Mouse (Mus musculus): ENCODE results near the gene Pttg1ip. TPM values are rescaled to one million over a fixed set of nuclear protein-coding genes. Genes with fewer than 3 reads are reported as not detected.

The Pttg1ip gene
- polyA plus RNA-seq, 1 experiment from 2014 or later: 71.0 TPM

GRCm38 (mm10) chr10:77603021-77603420, 21.5 kb downstream of the Pttg1ip start:
- WGBS: 55% methylated on average over 4 of the region's 4 CpGs
- H3K27ac ChIP-seq (replicated peaks): no peak overlapping the region
- peaks cover 26% of the 10 kb centered on the region for H3K36me3 ChIP-seq (replicated peaks)
- DNase-seq (ENCODE audit: low spot score): no peak
- H3K27me3 ChIP-seq (replicated peaks; ENCODE audit: low read depth, poor library complexity, severe bottlenecking): no peaks in the 10 kb centered on the region
- H3K4me1 ChIP-seq: peaks cover 22% of the 10 kb centered on the region
- no peak overlapping the region for H3K4me3 ChIP-seq
- H3K9me3 ChIP-seq: no peaks in the 10 kb centered on the region; the same call in 1 of the 2 replicates

DNA sequence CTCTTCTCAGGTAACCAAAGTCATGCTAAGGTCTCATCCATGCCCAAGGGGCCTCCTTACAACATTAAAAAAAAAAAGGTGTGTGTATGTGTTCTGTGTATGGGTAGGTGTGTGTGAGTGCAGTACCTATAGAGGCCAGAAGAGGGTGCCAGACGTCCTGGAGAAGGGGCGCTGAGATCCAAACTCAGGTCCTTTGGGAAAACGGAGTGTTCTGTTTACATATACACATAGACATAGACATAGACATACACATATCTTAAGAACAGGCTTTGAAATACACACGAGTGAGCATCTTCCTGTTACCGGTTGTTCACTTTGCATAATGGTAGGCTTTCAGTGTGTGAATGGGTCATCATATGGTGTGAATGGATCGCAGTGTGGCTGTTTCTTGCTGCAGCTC, 22.6 kb downstream of the Pttg1ip start:
- WGBS: 89% methylated on average over 6 of the region's 6 CpGs
- peaks cover 24% of the 10 kb centered on the region for H3K36me3 ChIP-seq (replicated peaks)
- H3K27ac ChIP-seq (replicated peaks): no peak overlapping the region
- peaks cover 22% of the 10 kb centered on the region for H3K4me1 ChIP-seq
- no peaks in the 10 kb centered on the region; the same call in 1 of the 2 replicates for H3K9me3 ChIP-seq
- no peak for DNase-seq (ENCODE audit: low spot score)
- H3K27me3 ChIP-seq (replicated peaks; ENCODE audit: low read depth, poor library complexity, severe bottlenecking): no peaks in the 10 kb centered on the region
- no peak overlapping the region for H3K4me3 ChIP-seq

- peak overlapping the region; percentile 77; the same call in 1 of the 2 replicates for H3K4me3 ChIP-seq
- H3K27ac ChIP-seq (replicated peaks): no peak overlapping the region
- peaks cover 22% of the 10 kb centered on the region for H3K4me1 ChIP-seq
- H3K9me3 ChIP-seq: no peaks in the 10 kb centered on the region; the same call in 1 of the 2 replicates
- H3K27me3 ChIP-seq (replicated peaks; ENCODE audit: low read depth, poor library complexity, severe bottlenecking): no peaks in the 10 kb centered on the region
- WGBS: 93% methylated on average over 5 of the region's 5 CpGs
- no peak for DNase-seq (ENCODE audit: low spot score)
- peaks cover 27% of the 10 kb centered on the region for H3K36me3 ChIP-seq (replicated peaks)
Observed at GRCm38 (mm10) chr10:77604958-77605357, 23.4 kb downstream of the Pttg1ip start.

DNA sequence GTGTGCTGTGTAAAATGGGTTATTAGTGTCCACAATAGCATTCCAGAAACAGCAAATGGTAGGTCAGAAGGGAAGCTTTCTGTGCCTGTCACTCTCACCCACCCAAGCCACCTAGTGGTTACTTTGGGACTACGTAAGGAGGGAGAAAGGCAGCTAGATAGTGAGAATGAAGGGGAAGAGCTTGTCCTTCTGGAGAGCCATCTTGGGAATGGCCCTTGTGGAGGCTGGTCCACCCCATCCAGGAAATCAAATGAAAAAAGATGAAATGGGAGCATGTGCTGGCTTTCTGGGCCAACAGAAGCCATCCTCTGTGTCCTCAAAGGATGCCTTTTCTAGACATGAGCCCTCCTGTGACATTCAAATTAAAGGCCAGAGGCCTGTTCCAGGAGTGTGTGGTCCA, 23.8 kb downstream of the Pttg1ip start:
- DNase-seq (ENCODE audit: low spot score): peak; percentile 45
- H3K36me3 ChIP-seq (replicated peaks): peaks cover 31% of the 10 kb centered on the region

DNA sequence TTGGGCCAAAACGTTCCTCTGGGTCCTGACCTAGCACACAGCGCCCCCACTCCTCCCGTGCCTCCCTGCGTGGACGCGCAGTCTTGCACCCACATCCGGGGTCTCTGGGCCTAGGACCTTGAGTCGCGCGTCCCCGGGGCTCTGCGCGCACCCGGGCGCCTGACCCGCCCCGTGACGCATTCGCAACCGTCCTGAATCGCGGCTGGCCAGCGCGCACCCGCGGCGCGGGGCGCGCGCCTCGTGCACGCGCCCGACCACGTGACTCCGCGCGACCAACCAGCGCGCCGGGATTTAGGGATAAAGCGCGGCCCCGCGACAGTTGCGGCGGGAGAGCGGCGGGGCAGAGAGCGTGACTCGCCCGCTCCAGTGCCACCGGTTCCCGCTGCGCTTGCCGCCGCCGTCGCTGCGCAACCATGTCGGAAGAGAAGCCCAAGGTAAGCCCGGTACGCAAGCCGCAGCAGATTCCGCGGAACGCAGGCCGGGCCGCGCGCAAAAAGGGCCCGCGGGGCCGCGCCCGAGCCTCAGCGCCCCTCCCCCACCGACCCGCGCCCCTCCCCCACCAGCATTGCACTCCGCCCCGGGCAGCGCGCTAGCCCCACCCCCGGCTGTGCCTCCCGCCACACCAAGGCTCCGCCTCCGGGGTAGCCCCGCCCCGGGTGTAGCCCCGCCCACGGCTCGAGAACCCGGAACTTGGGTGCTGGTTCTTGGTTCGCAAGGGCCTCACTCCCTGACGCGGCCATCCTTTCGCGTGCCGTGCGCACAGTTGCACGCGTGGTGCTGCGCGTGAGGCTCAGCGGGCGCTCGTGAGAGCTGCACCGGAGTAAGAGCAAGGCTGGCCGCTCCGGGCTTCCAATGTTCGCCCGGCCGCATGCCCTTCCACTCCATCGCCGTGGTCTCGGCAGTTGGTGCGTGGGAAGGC, 24.6 kb downstream of the Pttg1ip start, which contains the start of the genes Sumo3 and Gm49325:
TSS of gene Sumo3 (plus strand) at position 190 of the 919 bp plus-strand sequence.
TSS of gene Gm49325 (plus strand) at position 290 of the 919 bp plus-strand sequence.
- DNase-seq (ENCODE audit: low spot score): peak; percentile 96
- 1% methylated on average over 118 of the region's 119 CpGs for WGBS
- Histone ChIP-seq H3K9me3 (no peaks in the 10 kb centered on the region; the same call in 1 of the 2 replicates), H3K27ac (replicated peaks) (peak within 1 kb of the TSS; percentile 99), H3K4me3 (peak within 1 kb of the TSS; percentile 77), H3K27me3 (replicated peaks; ENCODE audit: low read depth, poor library complexity, severe bottlenecking) (no peaks in the 10 kb centered on the region), H3K36me3 (replicated peaks) (peaks cover 39% of the 10 kb centered on the region), H3K4me1 (peaks cover 26% of the 10 kb centered on the region)

More for the DNA sequence above, 23.8 kb downstream of the Pttg1ip start:
- Histone ChIP-seq H3K4me3 (peak overlapping the region; percentile 77), H3K9me3 (no peaks in the 10 kb centered on the region; the same call in 1 of the 2 replicates), H3K4me1 (peaks cover 22% of the 10 kb centered on the region), H3K27ac (replicated peaks) (peak overlapping the region; percentile 99), H3K27me3 (replicated peaks; ENCODE audit: low read depth, poor library complexity, severe bottlenecking) (no peaks in the 10 kb centered on the region)
- 44% methylated on average over 1 of the region's 1 CpGs for WGBS

DNA sequence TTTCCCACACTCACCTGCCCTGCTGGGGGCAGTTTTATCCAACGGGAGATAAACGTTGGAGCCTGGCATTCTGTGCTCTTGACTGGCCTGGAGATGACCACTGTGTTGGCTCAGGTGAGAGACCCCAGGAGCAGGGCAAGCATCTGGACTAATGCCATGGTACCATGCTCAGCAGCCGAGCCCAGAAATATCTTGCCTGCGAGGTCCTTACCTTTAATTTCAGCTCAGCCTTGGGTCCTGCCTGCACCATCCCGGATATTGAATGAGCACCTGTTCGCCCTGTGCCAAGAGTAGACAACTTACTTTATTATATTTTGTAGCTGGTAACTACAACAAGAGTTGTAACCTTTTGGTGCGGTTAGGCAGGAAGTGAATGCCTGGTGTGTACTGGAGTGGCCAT, 25.3 kb downstream of the Pttg1ip start:
- Histone ChIP-seq H3K27ac (replicated peaks) (peak overlapping the region; percentile 99), H3K36me3 (replicated peaks) (peaks cover 46% of the 10 kb centered on the region), H3K4me1 (peaks cover 26% of the 10 kb centered on the region), H3K4me3 (peak overlapping the region; percentile 77), H3K27me3 (replicated peaks; ENCODE audit: low read depth, poor library complexity, severe bottlenecking) (no peaks in the 10 kb centered on the region), H3K9me3 (no peaks in the 10 kb centered on the region; the same call in 1 of the 2 replicates)
- WGBS: 49% methylated on average over 7 of the region's 7 CpGs
- no peak for DNase-seq (ENCODE audit: low spot score)

DNA sequence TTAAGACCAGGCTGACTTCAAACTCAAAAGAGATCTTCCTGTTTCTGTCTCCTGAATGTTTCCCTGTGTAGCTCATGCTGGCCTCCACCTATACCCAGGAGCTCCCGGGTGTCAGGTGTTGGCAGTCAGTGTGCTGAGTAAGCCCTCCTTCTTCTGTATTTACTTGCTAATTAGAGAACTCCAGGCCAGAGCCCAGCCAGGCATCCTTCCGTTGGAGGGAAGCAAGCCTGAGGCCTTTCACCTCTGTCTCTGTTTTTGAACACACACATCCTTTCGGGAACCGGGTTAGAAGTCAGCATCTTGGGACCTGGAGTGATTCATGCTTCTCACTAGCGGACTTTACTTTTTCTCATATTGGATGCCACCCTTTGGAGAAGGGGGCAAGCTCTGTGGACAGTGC, 25.9 kb downstream of the Pttg1ip start:
- no peaks in the 10 kb centered on the region for H3K27me3 ChIP-seq (replicated peaks; ENCODE audit: low read depth, poor library complexity, severe bottlenecking)
- WGBS: 70% methylated on average over 5 of the region's 5 CpGs
- H3K4me3 ChIP-seq: peak overlapping the region; percentile 77
- H3K9me3 ChIP-seq: no peaks in the 10 kb centered on the region; the same call in 1 of the 2 replicates
- no peak overlapping the region for H3K27ac ChIP-seq (replicated peaks)
- H3K36me3 ChIP-seq (replicated peaks): peaks cover 52% of the 10 kb centered on the region
- peaks cover 26% of the 10 kb centered on the region for H3K4me1 ChIP-seq
- DNase-seq (ENCODE audit: low spot score): no peak

DNA sequence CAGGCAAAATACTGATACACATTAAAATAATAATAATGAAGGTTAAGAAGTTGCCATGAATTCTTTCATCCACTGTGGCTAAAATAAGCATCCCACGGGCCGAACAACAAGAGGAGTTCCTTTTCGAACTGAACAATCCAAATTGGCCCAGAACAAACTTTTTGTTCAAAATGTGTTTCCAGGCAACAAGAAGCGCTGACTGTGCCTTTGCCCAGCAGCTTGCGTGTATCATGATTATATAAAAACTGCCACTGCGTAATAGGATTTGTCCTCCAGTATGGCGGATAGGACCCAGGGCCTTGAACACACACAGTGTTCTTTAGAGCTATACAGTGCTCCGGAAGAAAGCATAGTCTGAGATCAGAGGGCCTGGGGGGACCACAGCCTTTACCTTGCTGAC, 27.1 kb downstream of the Pttg1ip start:
- WGBS: 95% methylated on average over 8 of the region's 8 CpGs
- no peak overlapping the region for H3K4me3 ChIP-seq
- peaks cover 26% of the 10 kb centered on the region for H3K4me1 ChIP-seq
- DNase-seq (ENCODE audit: low spot score): no peak
- no peak overlapping the region for H3K27ac ChIP-seq (replicated peaks)
- H3K36me3 ChIP-seq (replicated peaks): peaks cover 63% of the 10 kb centered on the region
- no peaks in the 10 kb centered on the region; the same call in 1 of the 2 replicates for H3K9me3 ChIP-seq
- H3K27me3 ChIP-seq (replicated peaks; ENCODE audit: low read depth, poor library complexity, severe bottlenecking): no peaks in the 10 kb centered on the region

- H3K4me1 ChIP-seq: peaks cover 26% of the 10 kb centered on the region
- H3K4me3 ChIP-seq: no peak overlapping the region
- WGBS: 94% methylated on average over 8 of the region's 8 CpGs
- H3K27ac ChIP-seq (replicated peaks): no peak overlapping the region
- no peaks in the 10 kb centered on the region for H3K9me3 ChIP-seq
- DNase-seq (ENCODE audit: low spot score): no peak
- peaks cover 81% of the 10 kb centered on the region for H3K36me3 ChIP-seq (replicated peaks)
- H3K27me3 ChIP-seq (replicated peaks; ENCODE audit: low read depth, poor library complexity, severe bottlenecking): no peaks in the 10 kb centered on the region
Observed at GRCm38 (mm10) chr10:77610221-77610961, 28.9 kb downstream of the Pttg1ip start.

DNA sequence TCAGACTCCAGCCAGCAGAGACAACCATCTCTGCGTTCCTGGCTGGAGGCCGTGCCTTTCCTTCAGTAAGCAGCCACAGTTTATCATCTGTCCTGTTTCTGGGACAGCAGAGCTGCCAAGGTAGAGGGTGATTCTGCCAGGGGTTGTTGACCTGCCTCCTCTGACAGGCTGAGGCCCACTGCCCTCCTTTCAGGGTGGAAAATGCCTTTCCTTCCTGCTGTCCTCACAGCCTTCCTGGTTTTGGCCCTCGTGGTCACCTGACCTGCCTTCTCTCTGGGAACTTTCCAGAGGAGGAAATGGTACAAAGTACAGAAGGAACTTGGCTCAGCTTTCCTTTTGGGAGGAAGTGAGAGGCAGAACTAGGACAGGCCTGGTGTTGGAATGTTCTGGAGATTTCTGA, 31.9 kb downstream of the Pttg1ip start:
- 86% methylated on average over 3 of the region's 3 CpGs for WGBS
- H3K27me3 ChIP-seq (replicated peaks; ENCODE audit: low read depth, poor library complexity, severe bottlenecking): no peaks in the 10 kb centered on the region
- peaks cover 98% of the 10 kb centered on the region for H3K36me3 ChIP-seq (replicated peaks)
- no peaks in the 10 kb centered on the region for H3K9me3 ChIP-seq
- 0 out of 2 replicates have a peak, but pooled peaks cover 4% of the 10 kb centered on the region for H3K4me1 ChIP-seq
- no peak overlapping the region for H3K4me3 ChIP-seq
- no peak for DNase-seq (ENCODE audit: low spot score)
- H3K27ac ChIP-seq (replicated peaks): no peak overlapping the region

DNA sequence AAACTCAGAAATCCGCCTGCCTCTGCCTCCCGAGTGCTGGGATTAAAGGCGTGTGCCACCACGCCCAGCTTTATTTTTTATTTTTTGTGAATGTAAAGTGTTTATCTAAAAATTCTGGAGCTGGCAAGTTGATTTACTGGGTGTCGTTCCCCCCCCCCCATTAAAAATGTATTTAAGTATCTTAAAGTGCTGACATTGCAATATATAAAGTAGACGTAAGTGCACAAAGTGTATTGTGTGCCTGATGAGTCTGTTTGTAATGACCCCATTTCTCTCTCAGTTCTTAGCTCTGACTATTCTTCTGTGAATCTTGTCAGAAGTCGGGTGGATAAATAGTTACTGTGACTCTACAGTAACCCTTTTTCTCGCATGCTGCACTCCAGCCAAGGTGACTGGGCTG, 34.1 kb downstream of the Pttg1ip start:
- peaks cover 96% of the 10 kb centered on the region for H3K36me3 ChIP-seq (replicated peaks)

GRCm38 (mm10) chr10:77616166-77616565, 34.6 kb downstream of the Pttg1ip start:
- Histone ChIP-seq H3K9me3 (no peaks in the 10 kb centered on the region), H3K4me3 (no peak overlapping the region), H3K4me1 (no peaks in the 10 kb centered on the region), H3K27ac (replicated peaks) (no peak overlapping the region), H3K36me3 (replicated peaks) (peaks cover 94% of the 10 kb centered on the region), H3K27me3 (replicated peaks; ENCODE audit: low read depth, poor library complexity, severe bottlenecking) (no peaks in the 10 kb centered on the region)
- no peak for DNase-seq (ENCODE audit: low spot score)
- 94% methylated on average over 9 of the region's 9 CpGs for WGBS

More for the DNA sequence above, 34.1 kb downstream of the Pttg1ip start:
- Histone ChIP-seq H3K27me3 (replicated peaks; ENCODE audit: low read depth, poor library complexity, severe bottlenecking) (no peaks in the 10 kb centered on the region), H3K27ac (replicated peaks) (no peak overlapping the region), H3K4me3 (no peak overlapping the region), H3K9me3 (no peaks in the 10 kb centered on the region), H3K4me1 (0 out of 2 replicates have a peak, but pooled peaks cover 4% of the 10 kb centered on the region)
- no peak for DNase-seq (ENCODE audit: low spot score)
- 94% methylated on average over 8 of the region's 8 CpGs for WGBS

Data from embryonic facial prominence, embryonic 10.5 days (tissue).